Mouse (Mus musculus) E14TG2a.4 (cell line): ENCODE results near the gene Tcf7l2.

Source experiments
- H3K27me3 ChIP-seq: 2 replicates; pipeline ENCODE4 v1.6.1; 2014; ENCODE audit warnings: low read length, control low read depth; ENCODE audit not compliant: insufficient read depth
- H3K36me3 ChIP-seq: 2 replicates; pipeline ENCODE4 v1.6.1; 2014; ENCODE audit warnings: low read length, control low read depth; ENCODE audit not compliant: insufficient read depth
- H3K4me1 ChIP-seq: replicated peaks from 2 replicates; pipeline ENCODE4 v1.6.1; 2014; ENCODE audit warnings: low read depth, low read length, control low read depth
- H3K4me3 ChIP-seq: replicated peaks from 2 replicates; pipeline ENCODE4 v1.5.1; 2014; ENCODE audit warnings: mild to moderate bottlenecking, low read length
- H3K9me3 ChIP-seq: 2 replicates; pipeline ENCODE4 v1.6.1; 2014; ENCODE audit warnings: low read length, control low read depth
- CTCF ChIP-seq: conservative IDR thresholded peaks from 2 replicates; pipeline ENCODE4 v1.5.1; 2014; ENCODE audit warnings: low read length
- NANOG ChIP-seq: IDR thresholded peaks from 2 replicates; pipeline ENCODE4 v1.6.1; 2014; ENCODE audit warnings: borderline replicate concordance, low read length, mixed read lengths
- POU5F1 ChIP-seq: IDR thresholded peaks from 2 replicates; pipeline ENCODE4 v1.6.1; 2014; ENCODE audit warnings: low read length, borderline replicate concordance

Gene Tcf7l2

DNA sequence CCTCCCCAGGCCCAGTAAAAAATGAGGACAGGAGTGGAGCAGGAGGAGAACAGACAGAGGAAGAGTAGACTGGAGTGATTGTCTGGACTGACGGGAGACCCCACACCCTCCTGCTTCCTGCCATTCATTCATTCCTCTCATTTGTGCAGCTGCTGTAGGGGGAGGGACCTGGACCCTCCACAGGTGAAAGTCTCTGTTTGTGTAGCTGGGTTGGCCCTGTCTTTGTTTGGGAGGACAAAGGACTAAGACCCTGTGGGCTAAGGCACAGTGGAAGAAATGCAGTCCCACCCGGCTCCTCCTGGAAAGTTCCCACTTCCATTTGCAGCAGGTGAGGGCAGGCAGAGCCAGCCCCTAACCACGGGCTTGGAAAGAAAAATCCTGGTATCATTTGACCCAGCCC, 27.0 kb upstream of the Tcf7l2 start:
- Histone ChIP-seq H3K9me3 (no peaks in the 10 kb centered on the region), H3K27me3 (no peaks in the 10 kb centered on the region), H3K4me3 (peak overlapping the region; percentile 63), H3K4me1 (peaks cover 96% of the 10 kb centered on the region), H3K36me3 (no peaks in the 10 kb centered on the region)
- TF ChIP-seq POU5F1 (no peak), CTCF (no peak), NANOG (no peak)

DNA sequence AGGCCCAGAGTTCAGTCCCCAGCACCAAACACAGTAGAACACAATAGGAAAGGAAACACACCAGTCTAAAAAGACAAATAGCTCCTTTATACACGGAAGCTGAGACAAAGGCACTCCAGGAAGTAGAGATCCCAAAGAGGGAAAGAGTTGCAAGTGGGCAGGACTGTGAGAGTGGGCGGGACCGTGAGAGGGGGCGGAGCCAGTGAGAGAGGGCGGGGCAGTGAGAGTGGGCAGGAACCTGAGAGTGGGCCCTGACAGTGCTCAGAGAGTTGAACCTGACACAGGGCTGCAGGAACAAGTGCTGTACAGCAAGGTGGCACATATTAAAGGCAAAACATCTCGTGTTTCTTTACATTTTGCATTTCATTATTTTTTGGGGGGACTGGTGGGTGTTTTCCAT, 22.5 kb upstream of the Tcf7l2 start:
- peak overlapping the region; percentile 55 for H3K4me3 ChIP-seq
- no peaks in the 10 kb centered on the region for H3K9me3 ChIP-seq
- H3K27me3 ChIP-seq, result no peaks in the 10 kb centered on the region
- no peaks in the 10 kb centered on the region for H3K36me3 ChIP-seq
- H3K4me1 ChIP-seq, result peaks cover 88% of the 10 kb centered on the region
- TF ChIP-seq POU5F1 (no peak), CTCF (no peak), NANOG (peak; percentile 17; the same call in 1 of the 2 replicates)

DNA sequence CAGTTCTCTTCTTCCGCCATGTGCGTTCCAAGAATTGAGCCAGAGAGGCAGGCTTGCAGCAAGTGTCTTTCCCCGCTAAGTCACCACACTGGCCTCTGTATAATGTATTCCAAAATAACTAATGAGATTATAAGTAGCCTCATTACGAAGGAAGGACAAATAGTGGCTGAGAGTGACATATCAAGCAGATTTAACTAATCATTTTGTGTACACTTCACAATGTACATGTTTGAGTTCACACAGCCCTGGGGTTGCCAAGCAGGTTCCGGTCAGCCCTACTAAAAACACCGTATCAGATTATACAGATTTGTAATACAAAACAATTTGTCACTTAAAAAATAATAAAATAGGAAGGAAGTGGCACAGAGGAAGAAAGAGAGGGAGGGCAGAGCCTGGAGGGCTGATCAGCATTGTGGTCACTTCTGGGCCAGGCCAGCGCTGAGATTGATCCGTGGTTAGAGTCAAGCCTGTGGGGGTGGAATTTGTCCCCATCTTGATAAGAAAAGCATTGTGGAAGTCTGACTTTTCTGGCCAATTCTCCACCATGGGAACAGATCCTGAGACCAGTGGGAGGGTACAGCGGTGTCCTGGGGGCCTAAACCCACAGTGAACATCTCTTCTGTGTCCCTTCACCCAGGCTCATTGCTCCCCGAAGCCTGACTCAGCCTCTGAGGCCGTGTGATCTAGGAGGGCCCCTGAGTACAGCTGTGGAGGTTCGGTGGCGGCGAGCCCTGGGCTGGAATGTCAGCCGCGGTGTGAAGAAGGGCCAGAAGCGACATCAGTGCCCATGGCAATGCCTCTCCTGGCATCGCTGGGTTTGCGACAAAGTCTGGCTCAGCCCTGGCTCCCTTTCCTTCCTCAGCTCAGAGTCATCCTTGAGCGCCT, 21.9 kb upstream of the Tcf7l2 start:
- 0 out of 2 replicates have a peak, but pooled peaks cover under 1% of the 10 kb centered on the region for H3K9me3 ChIP-seq
- H3K27me3 ChIP-seq, result no peaks in the 10 kb centered on the region
- peak overlapping the region; percentile 56 for H3K4me3 ChIP-seq
- TF ChIP-seq NANOG, result no peak
- TF ChIP-seq POU5F1, result no peak
- TF ChIP-seq CTCF, result no peak
- no peaks in the 10 kb centered on the region for H3K36me3 ChIP-seq
- H3K4me1 ChIP-seq, result peaks cover 85% of the 10 kb centered on the region

DNA sequence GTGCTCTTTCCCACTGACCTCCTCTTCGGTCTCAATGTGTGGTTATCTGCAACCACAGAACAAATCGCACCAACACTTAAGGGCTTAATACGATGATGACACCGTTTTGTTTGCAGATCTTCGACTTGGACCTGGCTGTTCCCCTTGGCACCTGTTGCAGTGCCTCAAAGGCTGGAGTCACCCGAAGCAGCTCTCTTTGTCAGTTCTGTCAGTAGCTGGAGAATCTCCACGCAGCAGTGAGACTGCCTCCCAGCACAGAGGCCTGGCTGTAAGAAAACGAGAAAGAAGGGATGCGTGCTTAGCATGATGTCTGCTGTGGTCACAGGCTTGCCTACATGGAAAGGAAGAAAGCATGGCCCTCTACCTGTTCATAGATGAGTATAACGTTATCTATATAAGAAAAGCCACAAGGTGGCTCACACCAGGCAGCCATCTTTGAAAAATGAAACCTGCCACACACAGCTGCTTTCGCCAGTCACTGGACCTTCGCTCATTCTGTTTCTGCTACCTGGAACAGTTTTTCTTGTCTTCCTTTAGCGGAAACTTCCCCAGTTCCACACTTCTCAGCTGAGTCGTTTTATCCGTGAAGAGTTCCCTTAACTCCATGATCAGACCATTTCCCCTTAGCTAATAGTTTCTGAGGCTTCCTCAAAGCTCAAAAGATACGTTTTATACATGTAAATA, 21.1 kb upstream of the Tcf7l2 start:
- 0 out of 2 replicates have a peak, but pooled peaks cover 4% of the 10 kb centered on the region for H3K9me3 ChIP-seq
- no peak for TF ChIP-seq POU5F1
- no peak for TF ChIP-seq CTCF
- TF ChIP-seq NANOG, result no peak
- H3K36me3 ChIP-seq, result no peaks in the 10 kb centered on the region
- peak overlapping the region; percentile 56 for H3K4me3 ChIP-seq
- peaks cover 77% of the 10 kb centered on the region for H3K4me1 ChIP-seq
- H3K27me3 ChIP-seq, result no peaks in the 10 kb centered on the region

DNA sequence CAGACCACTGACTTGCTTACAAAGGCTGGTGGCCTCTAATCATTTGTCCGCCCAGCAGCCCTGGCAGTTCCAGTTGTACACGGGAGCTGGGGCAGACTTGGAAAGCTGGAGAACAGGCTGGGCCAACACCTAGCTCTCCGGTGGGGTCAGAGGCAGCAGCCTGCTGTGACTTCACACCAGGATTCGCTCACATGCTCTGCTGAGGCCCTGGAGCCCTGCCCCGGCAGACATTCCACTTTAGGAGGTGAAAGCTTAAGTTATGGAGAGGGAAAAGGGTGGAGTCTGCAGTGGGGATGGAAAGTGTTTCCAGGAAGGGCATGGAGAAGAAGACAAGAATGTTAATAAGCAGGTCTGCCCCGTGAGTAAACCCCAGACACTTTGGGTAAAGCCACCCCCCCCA, 19.2 kb upstream of the Tcf7l2 start:
- H3K4me3 ChIP-seq, result 0 out of 2 replicates have a peak overlapping the region, but pooled peaks have one; percentile 17
- H3K36me3 ChIP-seq, result no peaks in the 10 kb centered on the region
- TF ChIP-seq NANOG, result no peak
- TF ChIP-seq CTCF, result no peak
- no peak for TF ChIP-seq POU5F1
- H3K9me3 ChIP-seq, result 0 out of 2 replicates have a peak, but pooled peaks cover 4% of the 10 kb centered on the region
- H3K27me3 ChIP-seq, result no peaks in the 10 kb centered on the region
- peaks cover 59% of the 10 kb centered on the region for H3K4me1 ChIP-seq

DNA sequence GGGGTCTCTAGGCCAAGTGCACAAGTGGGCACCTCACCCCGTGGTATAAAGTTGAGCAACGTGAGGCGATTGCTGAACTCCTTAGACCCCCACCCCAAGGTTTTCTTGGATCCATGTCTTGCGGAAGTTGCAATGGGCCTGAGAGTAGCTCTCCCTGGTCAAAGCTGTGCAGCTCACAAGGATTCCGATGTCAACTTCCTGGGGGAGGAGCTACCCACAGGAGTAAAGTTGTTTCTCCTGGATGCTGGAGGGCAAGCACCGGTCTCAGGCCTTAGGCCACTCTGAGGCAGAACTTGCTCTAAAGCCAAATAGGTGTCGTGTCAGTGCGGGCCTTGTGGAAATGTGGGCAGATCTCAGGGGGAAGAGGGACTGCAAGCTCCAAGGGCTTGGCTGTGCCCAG, 12.2 kb upstream of the Tcf7l2 start:
- no peaks in the 10 kb centered on the region for H3K36me3 ChIP-seq
- H3K4me3 ChIP-seq, result peak overlapping the region; percentile 78
- 0 out of 2 replicates have a peak, but pooled peaks cover 4% of the 10 kb centered on the region for H3K9me3 ChIP-seq
- no peaks in the 10 kb centered on the region for H3K27me3 ChIP-seq
- peaks cover 39% of the 10 kb centered on the region for H3K4me1 ChIP-seq
- TF ChIP-seq CTCF (no peak), POU5F1 (no peak), NANOG (no peak)

DNA sequence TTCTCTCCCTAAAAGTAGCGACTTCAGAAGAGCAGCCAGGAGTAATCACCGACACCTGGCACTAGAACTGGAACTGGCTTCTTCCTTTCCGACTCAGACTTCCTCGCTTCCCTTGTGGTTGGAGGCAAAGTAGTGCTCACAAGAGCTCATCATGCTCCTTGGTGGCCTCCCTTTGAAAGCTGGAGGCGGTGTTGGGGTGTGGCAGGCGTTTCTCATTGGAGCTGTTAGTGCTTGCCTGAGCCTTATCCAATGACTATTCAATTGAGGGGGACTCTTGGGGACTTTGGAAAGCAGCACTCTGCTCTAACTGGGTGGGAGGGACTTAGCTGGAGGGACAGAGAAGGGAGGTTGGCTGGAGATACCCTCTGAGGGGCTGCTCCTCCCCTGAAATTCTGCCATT, 9.1 kb upstream of the Tcf7l2 start:
- no peaks in the 10 kb centered on the region for H3K9me3 ChIP-seq
- no peak for TF ChIP-seq CTCF
- TF ChIP-seq POU5F1, result no peak
- no peak overlapping the region for H3K4me3 ChIP-seq
- H3K27me3 ChIP-seq, result no peaks in the 10 kb centered on the region
- H3K36me3 ChIP-seq, result no peaks in the 10 kb centered on the region
- peaks cover 64% of the 10 kb centered on the region for H3K4me1 ChIP-seq

DNA sequence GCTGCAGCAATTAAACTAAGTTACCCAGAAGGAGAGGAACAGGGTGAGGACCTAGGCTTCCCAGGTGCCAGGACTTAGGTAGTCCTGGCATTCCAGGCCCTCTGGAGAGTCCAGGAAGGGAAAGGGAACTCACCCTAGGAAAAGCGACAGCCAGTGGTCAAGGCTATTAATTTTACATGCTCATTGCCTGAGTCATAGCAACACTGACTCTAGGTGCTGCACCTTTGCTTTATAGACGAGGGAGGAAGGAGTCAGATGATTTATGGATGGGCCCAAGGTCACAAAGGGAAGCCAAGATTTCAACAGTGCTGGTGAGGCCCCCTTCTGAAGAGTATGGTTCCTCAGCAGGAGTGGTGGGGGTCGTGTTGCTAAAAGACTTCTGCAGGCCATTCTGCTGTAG, 8.6 kb upstream of the Tcf7l2 start:
- H3K27me3 ChIP-seq, result no peaks in the 10 kb centered on the region
- H3K4me1 ChIP-seq, result peaks cover 69% of the 10 kb centered on the region
- H3K4me3 ChIP-seq, result no peak overlapping the region
- H3K9me3 ChIP-seq, result no peaks in the 10 kb centered on the region
- TF ChIP-seq CTCF (no peak), NANOG (no peak), POU5F1 (no peak)
- H3K36me3 ChIP-seq, result no peaks in the 10 kb centered on the region
